Mouse (Mus musculus) embryo, embryonic 9.5 days (tissue): ENCODE results near the gene Ing2.

Experiments used
- DNase-seq: peaks from one replicate; pipeline ENCODE4 v3.0.0-alpha.2; 2017; ENCODE audit errors: extremely low spot score

The Ing2 gene

DNA sequence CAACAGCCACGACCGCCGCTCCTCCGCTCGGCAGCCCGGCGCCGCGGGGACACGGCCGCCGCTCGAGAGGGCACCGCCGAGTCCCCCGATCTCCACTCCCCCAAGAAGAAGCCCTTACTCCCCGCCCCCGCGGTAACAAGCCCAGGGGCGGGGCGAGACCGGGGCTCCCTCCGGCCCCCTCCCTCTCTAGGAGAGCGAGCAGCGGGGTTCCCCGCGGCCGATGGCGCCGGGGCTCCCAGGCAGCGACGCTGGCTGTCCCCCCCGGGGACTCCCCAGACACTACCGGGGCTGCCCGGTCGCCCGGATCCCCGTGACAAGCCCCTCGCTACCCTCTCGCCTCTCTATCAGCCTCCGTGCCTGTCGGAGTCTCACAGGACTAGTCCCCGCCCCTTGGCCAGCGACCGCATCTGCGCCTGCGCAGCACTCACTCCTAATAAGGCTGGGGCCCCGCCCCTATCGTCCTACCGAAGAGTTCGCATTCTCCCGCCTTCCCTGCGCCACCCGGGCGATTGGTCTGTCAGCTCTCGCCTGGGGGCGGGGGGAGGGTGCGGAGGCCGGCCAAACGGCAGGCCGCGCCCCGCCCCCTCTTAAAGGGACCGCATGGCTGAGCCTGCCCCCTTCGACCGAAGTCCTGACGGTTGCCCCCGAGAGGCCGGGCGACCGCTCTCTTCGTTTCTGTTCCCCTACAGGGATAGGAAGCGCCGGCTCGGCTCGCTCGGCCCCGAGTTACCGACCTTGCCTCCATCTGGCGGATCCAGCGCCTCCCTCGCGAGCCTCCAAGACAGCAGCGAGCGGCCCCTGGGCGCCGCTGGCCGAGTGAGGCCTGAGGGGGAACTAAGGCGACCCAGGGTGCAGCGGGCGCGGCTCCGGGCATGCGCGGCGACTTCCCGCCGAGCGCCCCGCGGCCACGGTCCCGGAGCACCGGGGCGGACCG, at the start of gene Ing2:
Gene Ing2 (minus strand): TSS at position 780 of the 934 bp plus-strand sequence.
- DNase-seq = peak; percentile 99

DNA sequence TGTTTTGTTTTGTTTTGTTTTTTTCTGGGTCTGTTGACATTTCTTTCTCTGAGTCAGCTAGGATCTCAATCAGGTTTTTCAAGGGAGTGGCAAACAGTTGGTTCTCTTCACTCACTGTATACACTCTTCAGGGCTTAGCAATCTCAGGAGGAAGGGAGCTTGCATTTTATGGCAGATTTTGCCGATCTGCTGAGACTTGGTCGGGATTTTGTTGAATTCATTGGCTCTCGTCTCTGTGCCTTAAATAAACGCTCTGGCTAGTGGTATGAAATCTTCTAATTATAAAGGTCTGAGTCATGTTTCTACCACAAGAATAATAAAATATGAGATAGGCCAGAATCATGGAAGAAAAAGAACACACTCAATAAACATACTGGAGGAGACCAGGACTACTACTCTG, 46.3 kb upstream of the Ing2 start:
- no peak for DNase-seq

- peak; percentile 13 for DNase-seq
Observed at GRCm38 (mm10) chr8:47718641-47719040, 43.3 kb upstream of the Ing2 start.

DNA sequence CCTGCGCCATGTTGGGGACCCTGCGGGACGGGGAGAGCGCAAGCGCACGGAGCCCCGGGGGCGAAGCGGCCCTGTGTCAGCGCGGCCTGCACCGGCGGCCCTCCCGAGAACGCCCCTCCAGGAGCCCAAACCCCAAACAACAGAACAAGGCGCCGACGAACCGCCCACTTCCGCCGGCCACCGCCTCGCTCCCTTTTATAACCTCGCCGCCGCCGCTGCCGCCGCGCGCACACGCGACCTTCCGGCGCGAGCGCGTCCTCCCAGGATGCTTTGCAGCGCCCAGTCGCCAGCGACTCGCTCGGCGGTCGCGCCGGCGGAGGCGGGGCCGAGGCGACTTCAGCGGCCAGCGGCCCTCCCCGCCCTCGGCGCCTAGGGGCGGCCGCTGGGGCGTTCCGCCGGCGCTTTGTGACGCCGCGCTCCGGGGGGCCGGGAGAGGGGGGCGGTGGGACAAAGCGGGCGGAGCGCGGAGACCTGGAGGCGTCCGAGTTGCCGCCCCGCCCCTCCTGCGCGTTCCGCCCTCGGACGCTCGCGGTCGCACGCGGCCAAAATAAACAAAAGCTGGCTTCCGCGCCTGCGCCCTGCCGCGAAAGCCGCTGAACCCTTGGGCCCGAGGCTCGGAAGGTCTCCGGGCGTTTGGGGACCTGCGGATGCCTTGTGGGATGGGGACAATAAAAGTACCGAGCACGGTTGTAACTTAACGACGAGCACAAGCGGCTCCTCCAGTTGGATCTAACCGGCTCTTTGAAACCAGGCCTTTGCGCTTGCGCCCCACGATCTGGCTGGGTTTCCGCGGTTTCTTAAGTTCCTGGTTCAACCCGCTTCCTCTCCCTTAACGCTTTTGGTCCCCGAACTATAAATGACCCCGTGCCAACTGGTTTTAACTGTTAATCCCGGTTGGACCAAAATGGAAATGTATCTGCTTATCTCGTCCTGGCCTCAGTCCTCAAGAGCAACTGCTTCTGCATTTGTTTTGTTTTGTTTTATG, 38.7 kb upstream of the Ing2 start, which contains the start of gene Cdkn2aip:
Gene Cdkn2aip (minus strand): TSS at position 172 of the 985 bp plus-strand sequence.
- peak; percentile 97 for DNase-seq

- no peak for DNase-seq
Observed at GRCm38 (mm10) chr8:47713171-47713663, 37.9 kb upstream of the Ing2 start.

DNA sequence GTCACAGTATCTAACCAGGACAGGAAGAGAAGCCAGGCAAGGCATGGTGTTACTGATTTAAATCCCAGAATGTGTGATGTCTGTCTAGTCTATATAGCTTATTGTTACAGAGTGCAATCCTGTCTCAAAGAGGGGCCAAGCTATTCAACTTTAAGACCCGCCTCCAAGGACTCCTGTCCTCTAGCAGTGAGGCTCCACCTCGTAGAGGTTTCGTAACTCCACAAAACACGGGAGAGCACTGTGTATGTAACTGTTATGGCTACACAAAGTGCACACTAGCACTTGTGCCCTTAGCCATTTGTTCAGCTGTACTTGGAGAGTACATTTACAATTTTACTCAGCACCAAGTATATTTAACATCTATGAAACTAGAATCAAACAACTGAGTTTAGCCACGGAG, 32.8 kb upstream of the Ing2 start:
- no peak for DNase-seq

GRCm38 (mm10) chr8:47706746-47707145, 31.4 kb upstream of the Ing2 start:
- DNase-seq = no peak

DNA sequence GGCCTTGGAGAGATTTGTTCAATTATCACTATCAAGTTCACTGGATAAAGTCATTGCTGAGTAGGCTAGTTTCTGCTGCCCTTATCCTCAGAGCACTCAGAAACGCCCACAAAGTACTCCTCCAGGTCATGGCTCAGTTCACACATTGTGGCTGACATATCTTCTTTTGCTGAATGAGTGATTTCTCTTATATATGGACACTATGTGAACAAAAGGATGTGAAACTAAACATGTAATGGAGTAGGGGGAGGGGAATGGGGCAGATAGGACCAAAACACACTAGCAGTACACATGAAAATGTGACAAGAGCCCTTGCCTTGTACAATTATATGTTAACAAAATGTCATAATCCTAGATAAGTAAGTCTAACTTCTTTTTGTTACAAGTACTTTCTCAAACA, 27.0 kb upstream of the Ing2 start:
- no peak for DNase-seq

GRCm38 (mm10) chr8:47697696-47698095, 22.3 kb upstream of the Ing2 start:
- no peak for DNase-seq

GRCm38 (mm10) chr8:47695431-47696105, 20.2 kb upstream of the Ing2 start:
- DNase-seq = no peak

DNA sequence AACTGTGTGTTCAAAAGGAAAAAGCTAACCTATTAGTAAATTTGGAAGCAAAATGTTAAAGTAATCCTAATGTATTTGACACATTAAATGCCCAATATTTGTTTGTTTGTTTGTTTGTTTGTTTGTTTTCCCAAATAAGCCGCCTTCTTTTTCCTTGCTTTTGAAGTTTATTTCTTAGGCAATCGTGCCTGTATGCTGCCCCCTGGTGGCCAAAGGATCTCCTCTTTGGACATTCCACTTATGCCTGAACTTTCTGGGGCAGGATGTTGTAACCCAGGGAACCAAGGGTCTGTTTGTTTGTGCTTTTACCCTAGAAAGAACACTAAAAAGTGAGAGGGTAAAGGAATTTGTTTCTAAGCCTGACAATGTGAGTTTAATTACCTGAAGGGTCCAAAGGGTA, 17.8 kb upstream of the Ing2 start:
- DNase-seq = peak; percentile 56

DNA sequence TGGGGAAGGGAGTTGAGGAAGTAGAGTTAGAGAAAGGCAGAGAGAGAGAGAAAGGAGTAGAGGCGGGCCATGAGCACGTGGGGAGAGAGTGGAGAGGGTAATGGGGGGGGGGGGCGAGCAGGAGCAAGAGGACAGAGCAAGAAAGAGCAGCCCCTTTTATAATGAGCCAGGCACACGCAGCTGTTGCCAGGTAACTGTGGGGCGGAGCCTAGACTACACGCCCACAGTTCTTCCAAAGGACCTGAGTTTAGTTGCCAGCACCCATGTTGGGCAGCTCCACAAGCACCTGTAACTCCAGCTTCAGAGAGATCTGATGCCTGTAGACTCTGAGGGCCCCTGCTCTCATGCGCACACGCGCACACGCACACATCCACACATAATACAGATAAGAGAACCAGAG, 16.5 kb upstream of the Ing2 start:
- DNase-seq = no peak

DNA sequence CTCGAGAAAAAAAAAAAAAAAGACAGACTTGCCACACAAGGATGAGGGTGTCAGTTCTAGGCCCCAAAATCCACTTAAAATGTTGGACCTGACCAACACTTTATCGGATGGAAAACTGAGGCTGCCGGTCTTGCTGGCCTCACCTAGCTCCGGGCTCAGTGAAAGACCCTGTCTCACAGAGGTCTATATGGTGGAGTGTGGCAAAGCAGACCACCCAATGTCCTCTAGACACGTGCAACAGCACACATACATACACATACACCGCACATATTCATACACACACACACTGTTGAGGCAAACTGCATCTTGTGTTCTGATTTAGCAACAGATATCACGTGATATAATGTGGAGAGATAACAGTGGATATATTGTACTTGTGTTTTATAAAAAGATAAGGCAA, 15.9 kb upstream of the Ing2 start:
- DNase-seq = no peak

DNA sequence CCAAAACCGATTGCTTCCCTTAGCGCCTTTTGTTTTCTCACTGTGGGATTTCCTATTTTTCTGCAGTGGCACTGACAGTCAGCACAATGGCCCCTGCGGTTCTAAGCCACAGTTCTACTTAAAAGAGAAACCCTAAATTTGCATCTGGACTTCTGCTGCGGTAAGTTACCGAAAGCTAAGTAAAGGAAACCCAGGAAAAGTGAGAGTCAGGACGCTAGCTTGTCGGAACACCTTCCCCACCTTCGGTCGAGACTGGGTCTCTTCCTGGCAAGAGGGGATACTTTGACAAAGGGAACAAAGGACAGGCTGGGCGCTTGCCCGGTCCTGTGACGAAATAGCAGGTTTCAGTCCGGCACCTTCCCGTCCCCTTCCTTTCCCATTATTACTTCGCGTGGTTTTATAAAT, 15.3 kb upstream of the Ing2 start:
- DNase-seq = peak; percentile 46

- peak; percentile 46 for DNase-seq
Observed at GRCm38 (mm10) chr8:47689704-47690326, 14.5 kb upstream of the Ing2 start.

DNA sequence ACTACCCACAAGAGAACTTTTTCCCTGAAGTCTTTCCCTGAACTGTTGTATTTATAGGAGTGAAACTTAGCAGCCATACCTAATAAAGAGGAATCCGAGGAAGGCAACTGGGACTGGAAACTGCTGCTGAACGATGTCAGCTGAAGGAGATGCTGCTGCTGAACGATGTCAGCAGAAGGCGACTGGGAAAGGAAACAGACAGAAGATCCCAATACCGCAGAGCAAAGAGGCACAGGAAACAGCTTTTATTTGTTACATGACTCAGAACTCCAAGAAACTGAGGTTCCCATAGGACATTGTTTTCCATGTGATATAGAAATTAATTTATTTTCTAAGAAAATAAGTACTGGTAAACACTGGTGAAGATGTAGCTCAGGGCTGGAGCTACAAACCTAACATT, 9.1 kb upstream of the Ing2 start:
- no peak for DNase-seq

DNA sequence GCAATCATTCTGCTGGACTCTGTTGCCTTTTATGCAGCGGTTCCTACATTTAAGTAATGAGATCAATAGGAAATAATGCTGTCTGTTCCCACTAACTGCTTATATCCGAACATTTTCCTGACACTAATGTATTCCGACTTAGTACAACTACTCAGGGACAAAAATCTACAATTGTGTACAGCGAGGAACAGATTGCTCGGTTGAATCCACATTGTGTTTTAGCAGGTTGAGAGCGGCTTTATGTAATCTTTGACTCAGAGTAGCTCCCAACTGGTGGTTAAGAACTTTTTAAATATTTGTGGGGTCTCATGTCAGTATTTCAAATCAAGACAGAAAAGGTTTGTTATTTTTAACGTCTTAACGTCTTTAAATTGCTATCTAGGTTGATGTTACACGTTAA, 8.6 kb upstream of the Ing2 start:
- no peak for DNase-seq

DNA sequence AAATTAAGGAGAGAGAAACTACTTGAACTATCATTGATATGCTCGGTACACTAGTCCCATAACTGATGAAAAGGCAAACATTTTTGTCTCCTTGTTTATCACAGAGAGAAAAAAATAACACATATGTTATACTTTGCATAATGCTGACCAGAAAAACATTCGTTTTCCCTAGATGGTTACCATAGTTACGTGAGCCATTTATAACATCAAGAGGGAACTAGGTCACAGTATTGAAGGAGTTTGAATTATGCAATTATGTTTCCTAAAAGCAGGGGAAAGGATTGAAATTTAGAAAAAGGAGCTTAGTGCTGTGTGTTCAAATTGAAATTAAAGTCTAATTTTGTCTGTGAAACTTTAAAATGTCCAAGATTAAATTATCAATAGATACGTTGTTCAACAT, 5.0 kb upstream of the Ing2 start:
- no peak for DNase-seq

GRCm38 (mm10) chr8:47679603-47680002, 4.2 kb upstream of the Ing2 start:
- no peak for DNase-seq

DNA sequence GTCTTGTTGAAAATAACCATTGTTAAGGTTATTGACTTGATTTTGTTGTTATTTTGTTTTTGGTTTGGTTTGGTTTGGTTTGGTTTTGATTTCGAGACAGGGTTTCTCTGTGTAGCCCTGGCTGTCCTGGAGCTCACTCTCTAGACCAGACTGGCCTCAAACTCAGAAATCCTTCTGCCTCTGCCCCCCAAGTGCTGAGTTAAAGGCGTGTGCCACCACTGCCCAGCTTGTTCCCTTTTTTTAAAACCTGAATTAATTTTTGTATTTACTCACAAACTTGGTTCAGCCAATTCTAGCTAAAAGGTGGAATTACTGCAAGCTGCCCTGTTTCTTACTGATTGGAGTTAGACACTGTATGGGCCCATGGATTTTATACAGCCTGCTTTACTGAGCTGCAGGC, 1.3 kb upstream of the Ing2 start:
- DNase-seq = no peak

DNA sequence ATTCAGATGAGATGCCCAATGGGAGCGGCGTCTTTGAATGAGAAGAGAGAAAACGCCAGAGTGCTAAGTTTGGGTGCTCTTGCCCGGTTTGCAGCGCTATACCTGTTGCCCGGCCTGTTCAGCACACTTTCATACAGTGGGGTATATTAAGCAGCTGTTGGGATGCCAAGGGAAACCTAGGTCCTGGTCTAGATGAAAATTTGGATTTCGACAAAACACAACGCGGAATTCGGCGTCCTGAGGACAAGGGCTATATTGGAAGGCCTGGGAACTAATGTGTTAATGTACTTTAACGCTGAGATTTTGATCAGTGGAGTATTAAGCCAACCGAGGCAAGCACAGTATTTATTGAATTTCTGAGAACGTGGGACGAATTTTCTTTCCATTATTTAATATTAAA, 868 bp upstream of the Ing2 start:
- DNase-seq = no peak
